Mouse (Mus musculus): ENCODE results near the gene Man2a1.

DNA sequence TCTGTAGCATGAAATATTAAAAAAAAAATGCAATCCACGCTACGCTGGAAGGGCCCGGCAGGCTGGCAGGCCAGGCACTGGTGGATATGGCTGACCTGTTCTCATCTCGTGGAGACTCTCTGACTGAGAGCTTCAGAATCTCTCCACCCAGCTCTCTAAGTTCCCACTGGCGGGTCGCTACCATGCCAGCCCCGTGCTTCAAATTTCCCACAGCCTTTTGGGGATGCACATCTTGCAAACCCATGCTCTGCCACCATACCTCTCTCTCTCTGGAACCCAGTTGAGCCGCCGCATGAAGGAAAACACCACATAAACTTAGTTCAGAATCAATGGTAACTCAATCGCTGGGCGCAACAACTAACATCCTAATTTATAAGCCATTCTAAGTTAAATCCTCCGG is 178.2 kb downstream of the Man2a1 start:
- TF ChIP-seq CTCF (IDR thresholded peaks at IDR 0.05; ENCODE audit: low read depth, low read length) (no peak), EP300 (IDR thresholded peaks at IDR 0.05; ENCODE audit: insufficient read depth, low read depth, low read length) (no peak), POLR2A (IDR thresholded peaks at IDR 0.05; ENCODE audit: insufficient read depth, low read length) (no peak)

Measured in ES-Bruce4 (cell line).